Mouse (Mus musculus) midbrain, postnatal 0 days (tissue): ENCODE data around the gene Gm10666. TPM values are rescaled to one million over a fixed set of nuclear protein-coding genes. Genes with fewer than 3 reads are reported as not detected.
"Not testable (repeated sequence)": the region's sequence is repeated elsewhere in the genome, so short reads cannot be mapped to it uniquely, and the experiment has no call there.

ENCODE experiments used
- ATAC-seq: fragments of 200-750 bp; cut with Nextera tagmentation; 2 replicates; pipeline ENCODE4 v1.8.0; 2017; ENCODE audit warnings: moderate number of reproducible peaks, mild to moderate bottlenecking, moderate TSS enrichment, moderate library complexity; ENCODE audit not compliant: low FRiP score
- DNase-seq: peaks from one replicate; pipeline ENCODE4 v3.0.0-alpha.2; 2015; ENCODE audit warnings: low spot score
- H3K27ac ChIP-seq: fragments of 300-500 bp; sonication (generic); 2 replicates; pipeline ENCODE4 v1.5.1; 2014; ENCODE audit warnings: low read depth, mild to moderate bottlenecking, low read length, mixed read lengths
- H3K27me3 ChIP-seq: fragments of 300-500 bp; sonication (generic); 2 replicates; pipeline ENCODE4 v1.6.1; 2014; ENCODE audit warnings: low read length, control low read depth, mixed read lengths; ENCODE audit not compliant: insufficient read depth
- H3K36me3 ChIP-seq: fragments of 300-500 bp; sonication (generic); 2 replicates; pipeline ENCODE4 v1.6.1; 2014; ENCODE audit warnings: low read length, control low read depth, mixed read lengths; ENCODE audit not compliant: insufficient read depth
- H3K4me1 ChIP-seq: fragments of 300-500 bp; sonication (generic); 2 replicates; pipeline ENCODE4 v1.6.1; 2014; ENCODE audit warnings: mild to moderate bottlenecking, control low read depth, antibody characterized with exemption, low read length, mixed read lengths; ENCODE audit not compliant: insufficient read depth
- H3K4me2 ChIP-seq: fragments of 300-500 bp; sonication (generic); 2 replicates; pipeline ENCODE4 v1.6.1; 2014; ENCODE audit warnings: low read depth, mild to moderate bottlenecking, low read length, mixed read lengths; ENCODE audit not compliant: poor library complexity, severe bottlenecking
- H3K4me3 ChIP-seq: fragments of 300-500 bp; sonication (generic); 2 replicates; pipeline ENCODE4 v1.5.1; 2014; ENCODE audit warnings: low read depth, mild to moderate bottlenecking, low read length, moderate library complexity
- H3K9ac ChIP-seq: fragments of 300-500 bp; sonication (generic); replicated peaks from 2 replicates; pipeline ENCODE4 v1.6.1; 2014; ENCODE audit warnings: mild to moderate bottlenecking, low read length, moderate library complexity, mixed read lengths; ENCODE audit not compliant: poor library complexity, severe bottlenecking
- H3K9me3 ChIP-seq: fragments of 300-500 bp; sonication (generic); 2 replicates; pipeline ENCODE4 v1.6.1; 2016; ENCODE audit warnings: low read length, control low read depth
- WGBS: fragments of 180-500 bp; shearing (Covaris S2); extraction: QIAGEN DNeasy Blood & Tissue Kit; methylation state at CpG from one replicate; pipeline ENCODE4 v1.1.7; 2014; 5-methylcytosine and 5-hydroxymethylcytosine counted together
- polyA plus RNA-seq: library from polyadenylated mRNA; unstranded; fragments of >200 nt; fragmentation: Nextera tagmentation; extraction: Ambion mirVana; gene quantifications from 2 replicates; pipeline ENCODE4 v1.2.1, GENCODE M21; 2015
- total RNA-seq: library from RNA; depleted of rRNA; stranded (reverse); fragments of >200 nt; gene quantifications from 2 replicates; pipeline ENCODE4 v1.2.3, GENCODE M21; 2014; rRNA removed

Gm10666 gene
- total RNA-seq: not detected in 2 replicates
- not detected in 2 replicates for polyA plus RNA-seq

DNA sequence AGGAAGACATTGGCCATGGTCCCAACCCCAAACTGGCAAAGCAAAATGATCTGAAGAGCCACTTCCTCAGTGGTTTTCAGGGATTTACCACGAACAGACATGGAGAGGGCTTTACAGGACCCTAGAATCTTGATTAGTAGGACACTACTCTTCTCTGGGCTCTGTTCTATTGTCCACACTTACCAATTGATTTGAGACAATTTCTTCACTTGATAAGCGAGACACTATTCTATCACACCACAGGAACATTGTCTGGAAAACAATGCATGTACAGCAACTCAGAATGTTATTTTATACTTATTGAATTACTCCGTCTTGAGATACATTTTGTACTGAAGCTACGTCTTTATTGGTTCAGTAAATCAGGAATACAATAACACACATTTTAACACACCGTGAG, at the start of gene Gm10666:
Gene Gm10666 (minus strand): TSS at position 101 of the 400 bp plus-strand sequence.
- H3K27me3 ChIP-seq, H3K9ac ChIP-seq, H3K4me1 ChIP-seq, H3K27ac ChIP-seq, H3K9me3 ChIP-seq, H3K36me3 ChIP-seq, H3K4me2 ChIP-seq, DNase-seq, ATAC-seq, H3K4me3 ChIP-seq: not testable (repeated sequence)
- no CpG with 5 or more reads among the region's 5 CpGs for WGBS

DNA sequence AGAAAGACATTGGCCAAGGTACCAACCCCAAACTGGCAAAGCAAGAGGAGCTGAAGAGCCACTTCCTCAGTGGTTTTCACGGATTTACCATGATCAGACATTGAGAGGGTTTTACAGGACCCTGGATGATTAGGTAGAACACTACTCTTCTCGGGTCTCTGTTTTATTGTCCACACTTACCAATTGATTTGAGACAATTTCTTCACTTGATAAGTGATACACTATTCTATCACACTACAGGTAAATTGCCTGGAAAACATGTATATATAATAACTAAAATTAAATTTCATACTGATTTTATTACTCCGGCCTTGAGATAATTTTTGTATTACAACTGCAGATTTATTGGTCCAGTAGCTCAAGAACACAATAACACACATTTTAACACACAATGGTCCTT, 29.4 kb upstream of the Gm10666 start, which contains the start of gene Vmn1r142:
Gene Vmn1r142 (minus strand): TSS at position 101 of the 400 bp plus-strand sequence.
- DNase-seq, H3K4me2 ChIP-seq, H3K27ac ChIP-seq, H3K4me3 ChIP-seq, H3K36me3 ChIP-seq, H3K9me3 ChIP-seq, H3K9ac ChIP-seq, ATAC-seq, H3K4me1 ChIP-seq, H3K27me3 ChIP-seq: not testable (repeated sequence)
- WGBS: no CpG with 5 or more reads among the region's 3 CpGs

DNA sequence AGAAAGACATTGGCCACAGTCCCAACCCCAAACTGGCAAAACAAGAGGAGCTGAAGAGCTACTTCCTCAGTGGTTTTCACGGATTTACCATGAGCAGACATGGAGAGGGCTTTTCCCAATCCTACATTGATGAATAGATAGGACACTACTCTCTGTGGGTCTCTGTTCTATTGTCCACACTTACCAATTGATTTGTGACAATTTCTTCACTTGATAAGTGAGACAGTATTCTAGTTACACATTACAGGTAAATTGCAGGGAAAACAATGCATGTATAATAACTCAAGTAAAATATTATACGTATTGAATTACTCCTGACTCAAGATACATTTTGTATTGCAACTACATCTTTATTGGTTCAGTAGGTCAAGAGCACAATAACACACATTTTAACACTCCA, 16.4 kb downstream of the Gm10666 start, which contains the start of gene Gm16451:
Gene Gm16451 (minus strand): TSS at position 101 of the 400 bp plus-strand sequence.
- not testable (repeated sequence) for H3K36me3 ChIP-seq, DNase-seq, ATAC-seq, H3K4me3 ChIP-seq, H3K4me2 ChIP-seq, H3K9me3 ChIP-seq, H3K4me1 ChIP-seq, H3K27ac ChIP-seq, H3K27me3 ChIP-seq, H3K9ac ChIP-seq
- no CpG with 5 or more reads among the region's 2 CpGs for WGBS

Other genes starting within 250 kb of the Gm10666 start
- gene Gm5891, start 213.4 kb downstream of the Gm10666 start, total RNA-seq: not detected in 2 replicates
- not detected in 2 replicates for gene Gm5891, start 213.4 kb downstream of the Gm10666 start, polyA plus RNA-seq
- gene Vmn1r137, start 140.2 kb downstream of the Gm10666 start, total RNA-seq: not detected in 2 replicates
- not detected in 2 replicates for gene Vmn1r137, start 140.2 kb downstream of the Gm10666 start, polyA plus RNA-seq
- not detected in 2 replicates for gene Vmn1r138, start 105.8 kb downstream of the Gm10666 start, total RNA-seq
- gene Vmn1r138, start 105.8 kb downstream of the Gm10666 start, polyA plus RNA-seq: not detected in 2 replicates
- not detected in 2 replicates for gene Gm6176, start 78.4 kb downstream of the Gm10666 start, total RNA-seq
- gene Gm6176, start 78.4 kb downstream of the Gm10666 start, polyA plus RNA-seq: not detected in 2 replicates
- gene Vmn1r139, start 65.7 kb downstream of the Gm10666 start, total RNA-seq: not detected in 2 replicates
- gene Vmn1r139, start 65.7 kb downstream of the Gm10666 start, polyA plus RNA-seq: not detected in 2 replicates
- gene Gm16451, start 16.5 kb downstream of the Gm10666 start, total RNA-seq: not detected in 2 replicates
- not detected in 2 replicates for gene Gm16451, start 16.5 kb downstream of the Gm10666 start, polyA plus RNA-seq
- not detected in 2 replicates for gene Vmn1r142, start 29.3 kb upstream of the Gm10666 start, total RNA-seq
- gene Vmn1r142, start 29.3 kb upstream of the Gm10666 start, polyA plus RNA-seq: not detected in 2 replicates
- not detected in 2 replicates for gene Vmn1r143, start 54.6 kb upstream of the Gm10666 start, total RNA-seq
- not detected in 2 replicates for gene Vmn1r143, start 54.6 kb upstream of the Gm10666 start, polyA plus RNA-seq
- not detected in 2 replicates for gene Gm8653, start 66.5 kb upstream of the Gm10666 start, total RNA-seq
- gene Gm8653, start 66.5 kb upstream of the Gm10666 start, polyA plus RNA-seq: not detected in 2 replicates
- not detected in 2 replicates for gene Gm8453, start 94.7 kb upstream of the Gm10666 start, total RNA-seq
- not detected in 2 replicates for gene Gm8453, start 94.7 kb upstream of the Gm10666 start, polyA plus RNA-seq
- not detected in 2 replicates for gene Gm4187, start 195.0 kb upstream of the Gm10666 start, total RNA-seq
- not detected in 2 replicates for gene Gm4187, start 195.0 kb upstream of the Gm10666 start, polyA plus RNA-seq
- gene Gm8660, start 236.3 kb upstream of the Gm10666 start, total RNA-seq: not detected in 2 replicates
- gene Gm8660, start 236.3 kb upstream of the Gm10666 start, polyA plus RNA-seq: not detected in 2 replicates